Mouse (Mus musculus): ENCODE measurements around the gene Csnk1e.
"Not testable (repeated sequence)": the region's sequence is repeated elsewhere in the genome, so short reads cannot be mapped to it uniquely, and the experiment has no call there.

The Csnk1e gene

DNA sequence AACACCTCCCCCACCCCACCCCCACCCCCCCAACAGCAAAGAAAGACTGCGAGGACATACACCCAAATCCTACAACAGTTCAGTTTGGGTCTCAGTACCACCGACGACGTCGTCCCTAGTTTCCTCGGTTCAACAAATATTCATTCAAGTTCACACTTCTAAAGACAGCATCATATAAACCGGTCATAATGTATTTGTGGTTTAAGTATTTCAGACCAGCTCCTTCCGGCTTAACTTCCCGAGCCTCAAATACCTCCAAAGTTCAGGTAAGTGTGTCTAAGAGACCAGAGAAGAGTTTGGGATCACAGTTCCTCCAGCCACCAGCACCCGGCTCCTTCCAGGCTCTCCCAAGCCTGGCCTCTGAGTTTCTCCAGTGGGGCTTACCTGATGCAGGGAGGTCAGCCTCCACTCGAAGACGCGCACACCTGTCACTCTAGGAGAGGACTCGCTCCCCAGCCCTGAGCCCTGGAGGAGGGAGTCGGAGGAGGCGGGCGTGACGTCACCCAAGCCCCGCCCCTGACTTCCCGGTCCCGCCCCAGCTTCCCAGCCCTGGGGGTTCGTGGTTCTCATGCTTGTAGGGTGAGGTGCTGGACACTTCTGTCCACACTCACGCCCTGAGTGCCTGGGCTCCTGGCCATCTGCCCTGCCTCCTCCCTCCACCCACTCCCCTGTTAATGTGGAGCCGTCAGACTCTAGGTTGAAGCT is at the start of gene Csnk1e:
Gene Csnk1e (minus strand): TSS at position 461 of the 705 bp plus-strand sequence.
- DNase-seq: peak; percentile 85 to 91

DNA sequence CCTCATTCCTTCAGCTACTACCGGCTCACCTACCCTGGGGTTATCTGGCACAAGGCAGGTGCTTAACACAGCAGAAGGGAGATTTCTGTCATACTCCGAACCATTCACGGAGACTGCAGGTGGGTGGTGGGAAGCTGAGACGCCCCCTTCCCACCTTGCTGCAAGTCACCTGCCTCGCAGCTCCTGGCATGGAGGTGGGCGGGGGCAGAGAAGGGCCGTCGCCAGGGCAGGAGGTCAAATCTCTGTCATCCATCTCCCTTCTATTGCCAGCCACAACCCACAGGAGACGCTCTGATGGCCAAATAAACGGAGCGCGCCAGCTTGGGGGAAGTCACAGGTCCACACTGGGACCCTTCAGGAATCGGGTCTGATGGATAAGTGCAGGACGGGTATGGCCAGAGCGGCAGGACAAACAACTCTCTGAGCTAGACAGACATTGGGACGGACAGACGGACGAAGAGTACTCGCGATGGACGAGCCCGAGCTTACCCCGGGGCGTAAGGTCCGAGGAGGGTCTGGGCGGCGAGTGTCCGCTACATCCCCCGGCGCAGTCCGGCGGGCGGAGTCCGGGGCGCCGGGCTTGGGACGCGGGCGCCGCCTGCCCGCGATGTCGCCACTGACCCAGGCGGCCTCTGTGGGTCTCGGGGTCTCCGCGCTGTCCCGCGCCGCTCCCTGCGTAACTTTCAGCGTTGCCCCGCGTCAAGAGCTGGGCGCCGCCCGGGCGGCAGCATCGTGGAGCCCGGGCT is 49.5 kb upstream of the Csnk1e start, which contains the start of gene Kcnj4:
Gene Kcnj4 (minus strand): TSS at position 535 of the 746 bp plus-strand sequence.
- DNase-seq: no peak

DNA sequence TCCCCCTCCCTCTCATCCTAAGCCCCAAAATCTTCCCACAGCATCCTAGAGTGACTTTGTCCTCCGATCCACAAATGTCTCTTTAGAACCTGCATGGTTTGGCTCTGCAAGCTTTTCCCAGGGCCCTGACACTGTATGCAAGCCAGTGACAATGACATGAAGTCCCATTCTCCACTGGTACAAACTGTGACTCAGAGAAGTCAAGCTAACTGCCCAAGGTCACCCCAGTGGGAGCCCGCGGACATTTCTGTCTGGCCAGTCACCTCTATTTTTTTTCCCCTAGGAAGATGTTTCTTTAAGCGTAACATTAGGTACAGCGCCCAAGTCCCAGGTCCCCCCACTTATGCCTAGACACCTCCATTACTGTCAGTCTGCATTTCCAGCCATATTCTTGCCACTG is 48.1 kb upstream of the Csnk1e start:
- no peak for DNase-seq

DNA sequence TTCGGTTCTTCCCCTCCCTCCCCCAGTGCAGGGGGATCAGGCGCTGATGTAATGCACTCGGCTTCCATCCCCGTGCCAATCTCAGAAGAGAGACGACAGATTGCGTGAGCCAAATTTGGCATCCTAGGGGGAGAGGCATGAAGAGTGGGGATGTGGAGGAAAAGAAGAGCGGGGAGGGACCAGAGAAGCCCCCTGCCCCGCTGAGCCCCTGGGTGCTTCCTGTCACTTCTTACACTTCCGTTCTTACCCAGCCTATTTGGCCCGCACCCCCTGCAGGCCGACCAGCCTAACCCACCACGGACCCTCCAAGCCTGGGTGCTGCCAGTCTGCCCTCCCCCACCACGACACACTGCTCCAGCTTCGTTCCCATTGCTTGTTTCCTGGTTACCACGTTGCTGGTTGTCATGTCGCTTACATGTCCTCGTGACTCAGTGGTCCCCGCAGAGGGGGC is 47.5 kb upstream of the Csnk1e start:
- DNase-seq: no peak

DNA sequence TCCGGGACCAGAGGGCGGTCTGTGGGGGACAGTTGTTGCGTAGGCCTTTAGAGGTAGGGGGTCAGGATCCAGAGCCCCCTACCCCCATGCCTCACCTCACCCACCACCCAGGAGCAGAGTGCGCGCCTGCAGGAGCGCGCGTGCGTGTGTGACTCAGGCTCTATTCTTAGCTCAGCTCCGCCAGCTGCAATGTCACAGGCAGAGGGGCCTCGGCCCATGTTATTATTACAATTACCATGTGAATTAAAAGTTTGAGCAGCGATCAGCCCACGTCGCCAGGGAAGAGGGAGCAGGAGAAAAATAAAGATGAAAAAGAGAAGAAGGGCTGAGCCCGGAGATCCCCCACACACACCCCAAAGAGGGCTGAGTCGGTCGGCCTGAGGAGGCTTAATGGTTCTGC is 44.7 kb upstream of the Csnk1e start:
- DNase-seq: no peak

DNA sequence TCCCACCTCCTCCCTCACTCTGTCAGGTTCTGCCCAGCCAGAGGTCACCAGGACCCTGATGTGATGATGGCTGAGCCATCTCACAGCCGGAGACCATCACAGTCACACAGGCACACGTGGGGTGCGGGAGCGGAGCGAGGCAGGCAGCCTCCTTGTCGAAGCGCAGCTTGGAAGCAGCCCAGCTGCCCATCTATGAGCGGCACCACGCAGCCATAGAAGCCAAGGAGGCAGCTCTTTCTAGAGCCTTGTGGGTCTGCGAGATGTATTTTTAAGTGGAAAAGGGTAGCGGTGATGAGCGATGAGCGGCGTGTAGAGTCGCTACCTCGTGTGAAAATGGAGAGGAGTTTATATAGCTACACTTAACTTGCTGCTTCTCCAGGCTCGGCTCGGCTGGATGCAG is 38.2 kb upstream of the Csnk1e start:
- DNase-seq: no peak

DNA sequence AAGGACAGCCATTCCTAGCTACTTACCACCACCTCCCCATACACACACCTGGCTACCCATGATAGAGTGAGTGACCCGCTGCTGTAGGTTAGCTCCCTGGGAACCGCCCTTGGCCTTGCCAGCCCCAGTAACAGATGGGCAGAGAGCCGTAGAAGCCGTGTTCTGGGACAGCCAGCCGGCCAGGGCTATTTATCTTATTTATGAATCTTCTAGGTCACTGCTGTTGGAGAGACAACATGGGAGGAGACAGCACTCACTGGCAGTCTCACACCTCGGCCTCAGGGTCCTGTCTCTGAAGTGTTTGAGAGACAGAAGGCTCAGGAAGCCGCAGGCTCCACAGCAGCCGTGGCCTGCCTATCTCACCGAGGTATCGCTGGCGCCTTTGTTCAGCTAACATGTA is 34.1 kb upstream of the Csnk1e start:
- DNase-seq: no peak

DNA sequence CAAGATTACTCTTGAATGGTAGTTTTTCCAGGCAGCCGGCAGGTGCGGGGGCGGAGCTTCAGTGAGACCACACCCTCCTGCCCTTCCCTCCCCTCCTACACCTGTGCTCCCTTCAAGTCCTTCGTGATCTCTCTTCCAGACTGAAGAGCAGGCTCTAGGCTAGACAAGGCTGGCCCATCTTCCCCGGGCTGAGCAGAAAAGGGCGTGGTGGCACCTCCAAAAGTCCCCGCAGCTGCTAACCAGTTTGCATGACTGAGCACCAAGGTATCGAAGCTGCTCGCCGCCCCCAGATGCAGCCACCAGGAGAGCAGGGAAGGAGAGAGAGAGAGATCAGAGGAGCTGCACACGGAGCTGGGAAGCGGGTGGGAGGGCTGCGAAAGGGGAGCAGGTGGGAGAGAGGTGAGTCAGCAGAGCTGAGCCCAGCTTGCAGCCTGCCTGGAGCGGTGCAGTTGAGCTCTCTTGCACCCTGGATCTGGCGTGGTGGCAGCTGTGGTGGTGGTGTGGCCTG is 25.9 kb upstream of the Csnk1e start:
- DNase-seq: peak; percentile 27 to 29

DNA sequence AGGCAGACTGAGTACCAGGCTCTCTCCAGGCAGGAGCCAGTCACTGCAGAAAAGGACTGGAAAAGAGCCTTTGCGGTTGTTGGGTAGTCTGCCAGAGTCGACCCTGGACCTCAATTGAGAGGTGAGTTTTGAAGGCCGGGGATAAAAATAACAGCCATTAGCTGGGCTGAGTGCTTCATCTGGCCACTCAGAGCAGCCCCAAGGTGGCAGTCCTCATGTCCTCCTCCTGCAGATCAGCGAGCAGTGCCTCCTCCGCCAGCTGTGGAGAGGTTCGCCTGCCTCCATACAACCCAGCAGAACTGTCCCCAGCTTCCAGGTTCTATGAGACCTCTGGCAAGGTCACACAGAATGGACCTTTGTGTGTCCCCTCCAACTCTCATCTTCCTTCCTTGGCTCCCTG is 21.9 kb upstream of the Csnk1e start:
- DNase-seq: no peak

DNA sequence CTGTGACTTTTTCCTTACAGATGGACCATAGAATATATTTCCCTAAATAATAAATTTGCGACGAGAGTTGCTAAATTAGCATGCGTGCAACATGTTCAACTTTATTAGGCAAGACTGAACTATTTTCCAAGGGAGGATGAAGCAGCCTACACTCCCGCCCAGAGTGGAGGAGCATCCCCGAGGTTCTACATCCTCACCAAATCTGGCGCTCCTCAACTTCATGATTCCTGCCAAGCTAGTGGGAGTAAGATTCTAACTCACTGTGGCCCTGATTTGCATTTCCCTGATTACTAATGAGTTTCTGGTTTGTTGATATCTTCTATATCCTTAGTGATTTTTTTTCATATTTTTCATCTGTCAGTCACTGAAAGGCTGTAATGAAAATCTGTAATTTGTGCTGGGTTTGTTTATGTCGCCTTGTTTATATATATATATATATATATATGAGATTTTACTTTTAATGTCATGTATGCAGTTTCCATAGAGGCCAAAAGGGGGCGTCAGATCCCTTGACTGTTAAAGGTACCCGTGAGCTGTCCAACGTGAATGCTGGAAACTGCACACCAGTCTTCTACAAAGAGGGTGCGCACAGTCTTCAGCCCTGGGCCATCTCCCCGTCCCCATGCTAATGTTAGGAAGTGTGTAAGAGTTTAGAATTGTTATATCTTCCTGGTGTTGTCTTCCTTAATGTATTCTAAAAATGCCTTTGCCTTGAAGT is 18.4 kb upstream of the Csnk1e start:
- no peak for DNase-seq

DNA sequence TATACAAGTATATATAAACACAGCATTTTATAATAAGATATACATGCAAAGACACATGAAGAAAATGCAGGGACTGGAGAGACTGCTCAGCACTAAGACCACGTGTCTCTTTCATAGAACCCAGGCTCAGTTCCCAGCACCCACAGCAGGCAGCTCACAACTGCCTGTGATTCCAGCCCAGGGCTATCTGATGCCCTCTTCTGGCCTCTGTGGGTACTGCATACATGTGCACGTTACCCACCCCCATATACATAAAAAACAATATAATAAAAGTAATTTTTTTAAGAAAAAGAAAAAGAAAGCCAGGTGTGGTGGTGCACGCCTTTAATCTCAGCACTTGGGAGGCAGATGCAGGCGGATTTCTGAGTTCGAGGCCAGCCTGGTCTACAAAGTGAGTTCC is 17.7 kb upstream of the Csnk1e start:
- DNase-seq: no peak

DNA sequence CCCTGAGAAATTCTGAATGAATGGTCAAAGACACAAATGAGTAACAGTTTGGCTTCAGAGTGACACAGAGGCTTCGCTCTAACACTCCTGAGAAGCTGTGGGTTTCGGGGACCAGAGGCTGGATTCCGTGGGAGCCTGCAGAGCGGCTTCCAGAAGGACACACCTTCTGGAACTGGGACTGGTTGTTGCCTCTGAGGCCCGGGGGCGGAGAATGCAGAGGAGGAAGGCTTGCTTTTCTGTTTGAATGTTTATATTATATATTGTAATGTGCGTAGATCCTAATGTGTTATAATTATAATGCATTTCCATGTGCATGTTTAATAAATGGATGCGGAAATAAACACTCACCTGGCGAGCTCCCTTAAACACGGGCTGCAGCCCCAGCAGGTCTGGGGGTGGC is 15.7 kb upstream of the Csnk1e start:
- DNase-seq: no peak

DNA sequence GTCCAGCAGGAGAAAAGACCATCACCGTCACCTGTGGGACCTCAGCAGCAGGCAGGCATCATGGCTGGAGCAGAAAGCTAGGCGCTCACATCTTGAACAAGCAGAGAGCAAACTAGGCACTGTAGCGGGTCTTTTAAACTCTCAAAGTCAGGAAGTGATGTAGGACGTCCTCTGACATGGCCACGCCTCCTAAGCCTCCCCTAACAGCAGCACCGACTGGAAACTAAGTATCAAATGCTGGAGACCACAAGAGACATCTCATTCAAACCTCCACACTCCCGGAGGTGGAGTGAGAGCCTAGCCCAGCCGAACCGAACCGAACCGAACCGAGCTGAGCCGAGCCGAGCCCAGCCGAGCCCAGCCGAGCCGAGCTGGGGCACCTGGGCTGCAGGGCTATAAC is 15.2 kb upstream of the Csnk1e start:
- DNase-seq: no peak

DNA sequence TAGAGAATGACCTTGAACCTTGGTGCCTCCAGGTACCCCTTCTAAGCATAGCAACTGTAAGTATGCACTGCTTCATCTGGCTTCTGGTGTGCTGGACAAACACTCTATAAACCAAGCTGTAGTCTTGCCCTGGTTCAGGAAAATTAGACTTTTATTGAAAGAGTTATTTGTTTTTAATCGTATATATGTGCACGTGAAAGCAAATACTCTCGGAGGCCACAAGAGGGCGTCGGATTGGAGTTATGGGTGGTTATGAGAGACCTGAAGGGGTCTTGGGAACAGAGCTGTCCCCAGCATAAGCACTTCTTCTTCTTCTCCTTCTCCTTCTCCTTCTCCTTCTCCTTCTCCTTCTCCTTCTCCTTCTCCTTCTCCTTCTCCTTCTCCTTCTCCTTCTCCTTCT is 14.2 kb upstream of the Csnk1e start:
- no peak for DNase-seq

DNA sequence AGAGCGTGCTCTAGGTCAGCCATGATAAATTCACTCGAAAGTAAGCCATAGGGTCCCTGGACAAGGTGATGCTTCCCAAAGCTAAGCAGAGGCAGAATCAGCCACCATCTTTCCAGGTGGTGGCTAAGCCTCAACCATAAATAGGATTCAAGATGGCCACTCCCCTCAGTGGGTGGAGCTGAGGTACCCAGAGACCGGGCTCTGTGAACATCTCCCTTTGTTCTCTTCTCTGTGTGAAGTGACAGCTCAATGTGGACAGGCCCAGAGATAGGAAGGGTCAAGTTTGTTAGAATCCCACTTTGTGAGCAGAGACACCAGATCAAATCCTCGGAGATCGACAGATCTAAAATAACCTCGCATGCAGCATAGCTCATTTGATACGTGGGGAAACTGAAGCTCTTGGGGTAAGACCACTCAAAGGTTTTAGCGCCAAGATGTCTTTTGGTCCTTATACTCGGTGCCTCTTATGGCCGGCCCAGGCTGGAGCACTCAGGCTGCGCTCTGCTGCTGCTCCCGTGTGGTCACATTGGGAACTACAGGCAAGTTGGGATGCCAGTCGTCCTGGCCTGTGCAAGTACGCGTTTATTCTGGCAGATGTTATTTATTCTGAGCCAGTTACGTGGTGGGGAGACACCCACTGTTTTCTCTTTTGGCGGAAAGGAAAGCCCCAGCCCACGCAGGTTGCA is 11.4 kb upstream of the Csnk1e start:
- peak; percentile 83 to 87 for DNase-seq

DNA sequence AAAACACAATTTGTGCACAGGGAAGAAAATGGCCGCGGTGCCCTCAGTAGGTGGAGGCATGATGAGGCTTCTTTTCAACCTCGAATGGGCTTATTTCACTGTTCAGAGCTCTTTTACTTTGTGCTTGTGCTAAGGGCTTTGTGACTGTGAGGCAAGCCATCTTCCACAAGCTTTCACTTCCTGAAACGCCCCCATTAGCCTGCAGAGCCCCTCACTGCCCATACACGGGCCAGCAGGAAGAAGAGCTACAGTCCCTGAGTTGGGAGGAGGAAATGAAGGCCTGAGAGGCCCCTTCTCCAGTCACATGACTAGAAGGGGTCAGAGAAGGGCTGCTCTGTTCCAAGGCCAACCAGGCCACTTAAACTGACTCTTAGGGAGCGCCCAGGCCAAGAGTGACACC is 1.2 kb upstream of the Csnk1e start:
- no peak for DNase-seq

DNA sequence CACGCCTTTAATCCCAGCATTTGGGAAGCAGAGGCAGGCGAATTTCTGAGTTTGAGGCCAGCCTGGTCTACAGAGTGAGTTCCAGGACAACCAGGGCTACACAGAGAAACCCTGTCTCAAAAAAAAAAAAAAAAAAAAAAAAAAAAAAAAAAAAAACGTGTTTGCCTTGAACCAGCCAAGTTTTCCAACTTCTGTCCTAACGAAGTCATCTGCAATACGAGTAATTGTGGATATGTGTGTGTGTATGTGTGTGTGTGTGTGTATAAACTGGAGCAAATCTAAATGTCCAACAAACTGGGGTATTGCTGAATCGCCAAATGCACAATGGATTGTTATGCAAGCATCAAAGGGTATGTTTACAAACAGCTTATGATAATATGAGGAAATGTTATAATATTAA is 738 bp upstream of the Csnk1e start:
- DNase-seq: not testable (repeated sequence)

DNA sequence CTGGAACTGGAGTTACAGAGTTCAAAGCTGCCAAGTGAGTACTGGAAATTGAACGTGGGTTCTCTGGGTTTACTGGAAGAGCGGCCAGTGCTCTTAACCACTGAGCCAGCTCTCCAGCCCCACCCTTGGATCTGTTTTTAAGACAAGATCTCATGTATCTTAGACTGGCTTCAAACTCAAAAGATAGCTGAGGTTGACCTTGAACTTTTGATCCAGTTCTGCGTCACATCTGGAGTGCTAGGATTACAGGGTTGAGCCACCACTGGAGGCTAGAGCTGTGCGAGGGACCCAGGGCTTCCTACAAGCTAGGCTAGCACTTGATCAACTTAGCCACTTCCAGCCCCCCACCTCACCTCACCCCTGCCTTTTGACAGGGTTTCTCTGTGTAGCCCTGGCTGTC is 1.5 kb downstream of the Csnk1e start:
- DNase-seq: no peak

DNA sequence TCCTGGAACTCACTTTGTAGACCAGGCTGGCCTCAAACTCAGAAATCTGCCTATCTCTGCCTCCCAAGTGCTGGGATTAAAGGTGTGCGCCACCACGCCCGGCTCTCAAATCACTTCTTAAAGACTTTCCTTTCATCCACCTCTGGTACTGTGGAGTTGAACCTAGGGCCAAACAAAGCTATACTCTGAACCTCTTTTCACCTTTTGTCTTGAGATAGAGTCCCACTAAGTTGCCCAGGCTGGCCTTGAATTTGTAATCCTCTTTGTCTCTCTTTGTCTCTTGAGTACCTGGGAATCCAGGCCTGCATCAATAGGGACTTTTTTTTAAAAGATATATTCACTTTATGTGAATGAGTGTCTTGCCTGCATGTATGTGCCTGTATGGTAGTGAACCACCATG is 7.3 kb downstream of the Csnk1e start:
- DNase-seq: no peak

DNA sequence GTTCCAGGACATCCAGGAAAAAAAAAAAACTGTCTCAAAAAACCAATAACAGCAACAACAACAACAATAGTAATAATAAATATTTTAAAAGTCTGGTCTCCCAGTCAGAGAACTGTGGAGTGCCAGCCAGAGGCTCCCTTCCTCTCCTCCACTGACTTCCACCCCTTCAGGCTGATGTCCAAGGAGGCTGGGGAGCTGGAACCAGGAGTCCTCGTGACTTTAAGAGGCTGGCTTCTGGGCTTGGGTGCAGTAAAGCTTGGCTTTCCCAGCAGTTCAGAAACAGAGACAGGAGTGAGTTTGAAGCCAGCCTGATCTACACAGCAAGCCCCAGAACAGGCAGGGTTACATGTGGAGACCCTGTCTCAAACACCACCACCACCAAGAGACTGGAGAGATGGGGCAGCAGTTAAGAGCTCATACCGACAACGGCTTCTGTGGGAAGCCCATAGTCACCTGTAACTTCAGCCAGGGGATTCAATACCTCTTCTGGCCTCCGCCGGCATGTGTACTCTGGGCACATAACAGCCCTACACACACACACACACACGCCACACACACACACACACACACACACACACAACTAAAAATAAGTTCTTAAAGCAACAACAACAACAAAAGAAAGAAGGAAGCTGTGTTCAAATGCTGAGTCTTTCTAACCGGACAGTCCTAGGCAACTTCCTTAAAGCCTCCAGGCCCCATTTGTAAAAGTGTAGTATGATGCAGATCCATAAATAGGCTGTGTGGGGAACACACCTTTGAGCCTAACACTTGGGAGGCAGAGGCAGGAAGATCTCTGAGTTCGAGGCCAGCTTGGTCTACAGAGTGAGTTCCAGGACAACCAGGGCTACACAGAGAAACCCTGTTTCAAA is 9.3 kb downstream of the Csnk1e start:
- DNase-seq: no peak

DNA sequence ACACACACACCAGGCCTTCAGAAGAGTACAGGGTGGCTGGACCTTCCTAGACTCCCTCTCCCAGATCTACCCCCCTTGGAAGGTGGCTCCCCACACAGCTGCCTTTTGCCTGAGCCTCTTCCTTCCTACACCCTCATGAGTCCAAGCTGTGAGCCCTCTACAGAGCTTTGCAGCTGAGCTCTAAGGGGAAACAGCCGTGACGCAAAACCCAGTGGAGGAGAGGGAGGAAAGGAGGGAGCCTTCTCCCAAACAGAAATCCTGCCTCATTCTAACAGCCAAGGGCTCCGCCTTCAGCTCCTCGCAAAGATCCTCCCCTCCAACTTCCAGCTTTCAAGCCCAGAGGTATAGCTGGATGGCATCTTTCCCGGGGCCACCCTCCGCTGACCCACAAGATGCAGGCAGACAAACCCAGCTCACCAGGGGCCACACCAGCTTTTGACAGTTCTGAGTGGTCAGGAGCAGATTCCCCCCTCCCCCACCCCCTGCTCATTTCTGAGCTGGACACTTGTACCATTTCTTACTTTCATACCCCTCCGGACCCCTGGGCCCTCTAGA is 11.4 kb downstream of the Csnk1e start:
- DNase-seq: no peak
